Comparison of ENCODE assay signal across 10 mouse cellular contexts in genomic region chr10:95611331-95611721, GRCm38 (mm10). TPM values are rescaled to one million over a fixed set of nuclear protein-coding genes. Genes with fewer than 3 reads are reported as not detected.
DNase-seq lines count a peak whose midpoint lies in the region; ATAC-seq lines count a peak whose summit lies in the region.
"Had no signal": no experiment of that assay in that cellular context is flagged by ENCODE, and none has a peak within 500 bp of the region (broad histone marks: within the 10 kb centered on the region; RNA-seq: fewer than 3 reads in every experiment).

No protein-coding gene starts in this region.

- no peaks in the 10 kb centered on the region for H3K9me3 ChIP-seq in embryonic facial prominence, embryonic 12.5 days
- H3K9me3 ChIP-seq in limb, embryonic 12.5 days: no peaks in the 10 kb centered on the region

- peaks cover 11% of the 10 kb centered on the region; the same call in 1 of the 2 replicates for H3K4me1 ChIP-seq in embryonic facial prominence, embryonic 12.5 days
- H3K4me1 ChIP-seq in limb, embryonic 12.5 days (replicated peaks): peaks cover 6% of the 10 kb centered on the region; the same call in 1 of the 2 replicates

- DNase-seq in gastrocnemius, postnatal 10 days: peak; percentile 17
- no peak for DNase-seq in gastrocnemius, postnatal 25 days
- peak; percentile 37 for DNase-seq in heart, postnatal 4 days
- DNase-seq in layer of hippocampus, adult 9-11 months: no peak
- DNase-seq in cerebellum, adult 8-10 months: no peak
- no peak for DNase-seq in cerebellum, adult 11-12 months
- DNase-seq: gastrocnemius, postnatal 36 days; liver had no signal

- H3K36me3 ChIP-seq in embryonic facial prominence, embryonic 12.5 days: no peaks in the 10 kb centered on the region
- H3K36me3 ChIP-seq in limb, embryonic 12.5 days: no peaks in the 10 kb centered on the region

- no peak overlapping the region for H3K27ac ChIP-seq in embryonic facial prominence, embryonic 12.5 days
- H3K27ac ChIP-seq in limb, embryonic 12.5 days: no peak overlapping the region

- no peak overlapping the region for H3K9ac ChIP-seq in embryonic facial prominence, embryonic 12.5 days
- no peak overlapping the region for H3K9ac ChIP-seq in limb, embryonic 12.5 days (replicated peaks)

- H3K27me3 ChIP-seq in embryonic facial prominence, embryonic 12.5 days: no peaks in the 10 kb centered on the region
- no peaks in the 10 kb centered on the region for H3K27me3 ChIP-seq in limb, embryonic 12.5 days

- H3K4me3 ChIP-seq in embryonic facial prominence, embryonic 12.5 days: no peak overlapping the region
- no peak overlapping the region for H3K4me3 ChIP-seq in limb, embryonic 12.5 days (replicated peaks)

- WGBS in embryonic facial prominence, embryonic 12.5 days: 33% methylated on average over 10 of the region's 10 CpGs
- 51% methylated on average over 10 of the region's 10 CpGs for WGBS in limb, embryonic 12.5 days

- no peak for ATAC-seq in embryonic facial prominence, embryonic 12.5 days (ENCODE audit: insufficient number of reproducible peaks, insufficient read depth, low FRiP score, low TSS enrichment)
- no peak for ATAC-seq in limb, embryonic 12.5 days (ENCODE audit: insufficient number of reproducible peaks, insufficient read depth, low FRiP score, low TSS enrichment, low read depth)

- peak overlapping the region; percentile 16; the same call in 1 of the 2 replicates for H3K4me2 ChIP-seq in embryonic facial prominence, embryonic 12.5 days (replicated peaks)
- H3K4me2 ChIP-seq in limb, embryonic 12.5 days: peak overlapping the region; percentile 17

RNA-seq across cellular contexts. Expression of gene Nudt4, which starts 47.4 kb away (rescaled TPM):
- total RNA-seq in gastrocnemius, postnatal 10 days (2021): 100 to 1,000 TPM; 212 to 218 TPM
- 100 to 1,000 TPM; 179 to 274 TPM for total RNA-seq in gastrocnemius, postnatal 25 days (2021)
- 118 and 122 TPM in 2 replicates for polyA plus RNA-seq in embryonic facial prominence, embryonic 12.5 days (2016; fragmentation: Nextera tagmentation; extraction: Ambion mirVana)
- 100 to 1,000 TPM; 201 to 218 TPM for total RNA-seq in heart, postnatal 4 days (2021)
- 111 and 120 TPM in 2 replicates for polyA plus RNA-seq in limb, embryonic 12.5 days (2016; fragmentation: Nextera tagmentation; extraction: Ambion mirVana)

Comparison
In these comparisons a context has a peak if more than half of its experiments do, and no peak if none do; other contexts are left out.
1. DNase-seq: peak in gastrocnemius, postnatal 10 days (single experiment) and heart, postnatal 4 days (single experiment); none in gastrocnemius, postnatal 25 days (single experiment), layer of hippocampus, adult 9-11 months (single experiment), cerebellum, adult 8-10 months (single experiment) and cerebellum, adult 11-12 months (single experiment).